Mouse (Mus musculus): ENCODE data around the gene Plxnd1.

The Plxnd1 gene

DNA sequence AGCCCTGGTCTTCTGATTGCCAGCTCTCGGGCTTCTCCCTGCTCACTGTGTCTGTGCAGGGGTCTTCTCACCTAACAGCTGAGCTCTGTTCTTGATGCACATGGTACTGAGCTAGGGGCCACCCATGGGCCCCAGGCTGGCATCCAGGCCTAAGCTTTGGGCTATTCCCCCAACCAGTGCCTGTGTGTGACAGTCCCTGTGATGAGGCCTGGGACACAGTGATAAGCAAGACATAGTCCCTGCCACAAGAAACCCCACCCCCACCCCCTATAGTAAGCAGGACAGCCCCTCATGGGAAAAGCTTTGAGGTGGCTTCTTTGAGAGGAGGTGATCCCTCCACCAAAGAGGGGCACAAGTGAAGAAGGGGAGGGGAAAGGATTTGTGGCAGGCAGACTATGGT, 76.2 kb downstream of the Plxnd1 start:
- no peak for DNase-seq (ENCODE audit: low spot score)

DNA sequence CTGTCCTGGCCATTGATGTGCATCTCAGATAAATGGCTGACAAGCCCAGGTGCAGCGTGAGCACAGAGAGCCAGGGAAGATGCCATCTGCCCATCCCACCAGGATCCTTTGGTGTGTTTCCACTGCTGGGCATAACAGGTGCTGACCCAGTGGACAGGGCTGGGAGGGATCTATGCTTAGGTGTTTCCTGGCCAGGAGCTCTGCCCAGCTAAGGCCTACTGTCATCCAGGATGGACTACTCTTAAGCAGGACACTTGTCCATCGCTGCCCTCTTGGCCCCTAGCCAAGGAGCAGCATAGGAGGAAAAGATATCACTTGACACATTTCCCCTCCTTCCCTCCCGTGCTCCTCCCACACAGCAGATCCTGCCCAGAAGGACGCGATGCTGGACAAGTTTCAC, 78.2 kb downstream of the Plxnd1 start:
- no peak for DNase-seq (ENCODE audit: low spot score)

DNA sequence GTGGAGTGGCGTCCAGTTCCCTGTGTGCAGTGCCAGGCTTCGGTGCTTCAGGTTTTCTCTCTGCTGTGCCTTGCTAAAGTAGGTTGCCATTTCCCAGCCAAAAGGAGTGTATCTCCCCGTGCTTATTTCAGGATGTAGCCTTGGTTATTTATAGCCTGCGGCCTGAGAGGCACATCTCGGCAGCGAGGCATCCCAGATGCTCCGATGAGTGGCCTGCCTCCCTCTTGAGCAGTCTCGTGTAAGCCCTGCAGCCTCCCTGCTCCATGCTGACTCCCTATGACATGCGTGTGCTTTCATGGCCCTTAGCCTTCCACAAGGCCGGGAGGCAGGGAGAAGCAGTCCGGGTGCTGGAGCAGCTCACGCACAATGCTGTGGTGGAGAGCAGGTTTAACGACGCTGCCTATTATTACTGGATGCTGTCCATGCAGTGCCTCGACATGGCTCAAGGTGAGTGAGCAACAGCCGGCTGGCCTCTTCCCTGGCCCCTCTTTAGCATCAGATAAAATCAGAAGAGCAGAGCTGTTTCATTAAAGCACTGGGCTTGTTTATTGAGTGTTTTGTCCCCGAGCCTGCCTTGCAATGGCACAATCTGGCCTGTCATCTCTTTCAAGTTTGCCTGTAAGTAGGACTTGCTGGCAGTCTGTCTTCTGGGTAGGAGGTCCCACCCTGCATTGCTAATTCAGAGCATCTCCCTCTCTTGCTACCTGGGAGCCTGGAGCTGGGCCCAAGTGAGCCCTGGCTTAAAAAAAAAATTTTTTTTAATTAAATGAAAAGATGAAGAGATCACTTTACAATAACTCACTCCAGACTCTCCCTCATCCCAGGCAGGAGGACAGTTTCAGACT, 79.0 kb downstream of the Plxnd1 start:
- peak; percentile 68 for DNase-seq (ENCODE audit: low spot score)

DNA sequence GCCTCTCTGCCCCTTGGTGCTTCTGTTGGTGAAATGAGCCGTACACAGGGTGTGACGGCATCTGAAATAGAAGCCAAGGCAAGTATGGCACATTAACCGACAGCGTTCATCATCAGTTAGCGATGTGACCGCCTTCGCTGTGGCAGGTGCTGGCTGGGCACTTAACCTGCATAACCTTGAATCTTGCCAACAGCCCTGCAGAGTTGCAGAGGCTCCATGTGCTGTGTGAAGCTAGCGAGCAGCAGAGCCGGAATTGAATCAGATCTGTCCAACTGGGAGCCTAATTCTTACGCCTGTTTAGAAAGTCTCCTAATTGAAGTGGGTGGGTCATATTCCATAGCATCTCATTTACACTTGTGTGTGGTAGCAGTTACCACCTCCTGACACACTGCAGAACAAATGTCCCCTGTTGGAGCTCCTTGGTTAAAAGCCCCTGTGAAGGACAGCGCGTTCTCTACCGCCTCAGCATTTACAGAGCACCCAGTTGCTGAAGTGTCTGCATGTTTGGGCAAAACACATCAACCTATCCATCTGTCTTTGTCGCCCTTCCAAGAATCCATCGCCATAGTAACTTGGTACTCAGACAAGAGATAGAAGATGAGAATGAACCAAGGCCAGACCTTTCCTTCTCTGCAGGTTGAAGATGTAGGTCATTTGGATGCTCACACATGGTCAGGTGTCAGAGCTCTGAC, 80.1 kb downstream of the Plxnd1 start:
- DNase-seq (ENCODE audit: low spot score) = peak; percentile 65

DNA sequence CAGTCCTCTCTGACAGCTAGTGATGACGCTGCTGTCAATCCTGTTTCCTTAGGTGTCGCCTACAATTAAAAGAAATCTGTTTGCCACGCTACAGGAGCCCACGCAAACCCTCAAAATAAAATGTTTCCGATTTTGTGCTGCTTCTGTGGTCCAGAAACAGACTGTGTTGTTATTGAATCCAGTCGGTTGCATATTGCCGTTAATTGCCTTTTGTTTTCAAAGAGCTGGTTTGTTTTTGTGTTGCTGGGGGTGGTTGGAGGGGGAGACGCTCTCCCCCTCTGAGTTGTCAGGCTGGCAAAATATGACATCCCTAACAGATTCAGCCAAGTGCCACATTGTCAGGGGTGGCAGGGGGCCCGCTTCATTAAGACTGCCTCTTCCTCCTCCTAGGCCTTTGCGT, 81.3 kb downstream of the Plxnd1 start:
- DNase-seq (ENCODE audit: low spot score) = no peak

DNA sequence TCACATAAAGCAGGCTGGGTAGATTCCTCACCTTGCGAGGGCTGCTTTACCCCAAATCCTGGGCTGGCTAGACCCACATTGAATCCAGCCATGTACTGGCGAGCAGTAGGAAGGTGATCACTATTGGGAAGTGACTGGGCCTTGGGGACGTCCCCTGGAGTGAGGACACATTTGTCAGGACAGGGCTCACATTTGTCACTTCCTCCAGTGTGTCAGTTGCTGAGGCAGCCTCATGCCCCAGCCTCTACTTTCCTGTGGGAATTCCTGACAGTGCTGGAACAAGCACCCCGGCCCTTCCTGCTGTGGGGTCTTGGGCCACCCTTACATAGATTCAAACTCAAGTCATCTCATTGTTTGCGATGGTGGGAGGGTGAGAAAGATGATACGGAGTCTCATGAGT, 83.0 kb downstream of the Plxnd1 start:
- DNase-seq (ENCODE audit: low spot score) = no peak

DNA sequence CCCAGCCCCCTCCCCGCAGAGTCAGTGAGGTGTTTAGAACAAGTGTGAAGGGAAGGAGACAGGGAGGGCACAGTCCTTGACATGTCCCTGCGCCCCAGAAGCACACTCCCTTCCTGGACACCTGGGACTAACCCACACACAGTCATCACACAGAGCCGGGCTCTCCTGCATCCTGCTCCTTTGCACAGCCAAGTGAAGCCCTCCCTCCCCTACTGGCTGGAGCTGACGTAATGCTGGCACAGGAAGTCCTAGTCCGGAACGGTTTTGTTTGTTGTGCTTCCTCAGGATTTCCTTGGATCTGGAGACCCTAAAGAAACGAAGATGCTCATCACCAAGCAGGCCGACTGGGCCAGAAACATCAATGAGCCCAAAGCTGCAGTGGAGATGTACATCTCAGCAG, 84.9 kb downstream of the Plxnd1 start:
- no peak for DNase-seq (ENCODE audit: low spot score)

DNA sequence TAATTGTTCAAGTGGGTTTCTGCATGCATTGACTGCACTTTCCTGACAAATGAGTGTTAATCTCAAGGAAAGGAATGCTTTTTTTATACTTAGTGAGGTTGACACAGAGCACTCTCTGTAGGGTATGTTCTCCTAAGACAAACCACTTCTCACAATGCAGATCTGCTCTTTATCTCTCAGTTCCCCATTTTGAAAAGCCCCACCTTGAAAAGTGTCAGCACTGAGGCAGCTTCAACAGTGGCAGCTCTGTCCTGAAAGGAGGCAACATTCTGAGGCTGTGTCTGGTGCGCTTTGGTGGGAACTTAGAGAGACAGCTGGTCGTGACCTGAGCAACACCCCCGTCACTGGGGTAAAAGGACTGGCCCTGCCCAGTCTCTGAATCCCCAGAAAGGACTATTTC, 85.8 kb downstream of the Plxnd1 start:
- DNase-seq (ENCODE audit: low spot score) = no peak

DNA sequence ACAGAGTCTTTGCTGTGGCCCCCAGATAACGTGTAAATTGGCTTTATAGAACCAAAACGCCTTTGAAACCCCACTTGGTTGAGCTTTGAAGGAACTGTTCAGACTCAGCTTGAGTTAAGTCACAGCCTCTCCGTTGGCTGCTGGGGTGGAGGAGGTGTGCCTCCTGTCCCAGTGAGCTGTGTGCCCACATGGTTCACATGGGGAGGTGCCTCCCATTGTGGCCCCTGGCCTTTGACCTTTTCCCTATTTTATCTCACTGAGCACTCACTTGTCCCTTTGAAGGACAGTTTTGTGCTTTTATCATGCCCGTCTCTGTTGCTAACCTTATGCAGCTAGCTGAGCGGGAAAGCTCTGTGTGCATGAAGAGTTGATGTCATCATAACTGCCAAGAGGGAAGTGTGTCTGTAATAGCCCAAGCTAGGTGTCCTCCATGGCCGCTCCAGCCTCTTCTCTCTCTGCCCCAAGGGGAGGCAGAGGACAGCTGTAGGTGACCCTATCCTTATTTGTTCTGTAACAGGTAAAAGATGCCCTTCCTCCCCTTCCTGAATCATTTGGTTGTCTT, 86.3 kb downstream of the Plxnd1 start:
- DNase-seq (ENCODE audit: low spot score) = no peak

DNA sequence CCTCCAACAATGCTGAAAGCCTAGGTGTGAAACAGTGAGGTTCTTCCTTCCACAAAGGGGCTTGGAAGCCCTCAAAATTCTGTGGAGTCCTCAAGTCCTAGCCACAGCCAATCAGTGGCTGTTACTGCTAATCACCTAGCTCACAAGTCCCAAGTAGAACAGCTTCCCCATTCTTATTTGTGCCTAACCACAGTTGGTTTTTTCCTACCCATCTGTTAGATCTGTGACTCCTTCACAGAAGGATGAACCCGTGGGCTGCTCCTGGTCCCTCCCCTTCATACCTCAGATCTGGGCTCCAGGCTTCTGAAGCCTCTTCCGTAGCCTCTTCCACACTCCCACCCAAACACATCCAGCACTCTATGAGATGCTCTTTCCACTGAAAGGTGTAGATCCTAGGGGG, 87.9 kb downstream of the Plxnd1 start:
- no peak for DNase-seq (ENCODE audit: low spot score)

DNA sequence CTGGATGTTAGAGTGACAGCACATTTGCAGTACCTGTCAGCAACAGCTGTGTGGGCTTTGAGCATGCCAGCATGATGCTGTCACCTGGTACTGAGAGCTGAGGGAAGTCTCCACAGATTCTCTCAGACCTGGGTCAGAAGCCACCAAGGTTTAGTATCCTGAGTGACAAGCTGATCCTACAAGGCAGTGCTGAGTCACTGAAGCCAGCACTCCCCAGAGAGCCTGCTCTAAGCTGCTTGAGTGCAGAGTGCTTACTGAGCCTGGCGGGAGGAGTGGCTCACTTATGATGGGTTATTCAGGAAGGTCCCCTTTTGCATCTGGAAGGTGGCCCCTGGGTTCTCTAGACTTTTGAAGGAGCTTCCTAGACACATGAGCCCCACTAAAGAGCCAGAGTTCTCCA, 88.3 kb downstream of the Plxnd1 start:
- DNase-seq (ENCODE audit: low spot score) = no peak

DNA sequence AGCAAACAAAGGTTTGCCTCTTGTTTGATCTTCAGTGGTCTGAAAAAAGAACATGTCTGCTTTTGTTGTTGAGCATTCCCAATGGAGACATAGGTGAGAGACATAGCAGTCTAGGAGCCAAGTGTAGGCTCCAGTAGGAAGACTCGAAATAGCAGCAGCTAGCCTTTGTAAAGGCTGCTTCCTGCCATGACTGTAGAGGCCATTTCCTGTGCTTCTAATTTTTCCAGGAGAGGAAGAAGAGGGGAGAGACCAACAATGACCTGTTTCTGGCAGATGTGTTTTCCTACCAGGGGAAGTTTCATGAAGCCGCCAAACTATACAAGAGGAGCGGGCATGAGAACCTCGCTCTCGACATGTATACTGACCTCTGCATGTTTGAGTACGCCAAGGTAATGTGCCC, 89.2 kb downstream of the Plxnd1 start:
- no peak for DNase-seq (ENCODE audit: low spot score)
